Mouse (Mus musculus): ENCODE measurements around the gene Aspdh. TPM values are rescaled to one million over a fixed set of nuclear protein-coding genes. Genes with fewer than 3 reads are reported as not detected.

The Aspdh gene
- polyA plus RNA-seq, 1 experiment from 2014 or later, result 0.21 TPM

GRCm38 (mm10) chr7:44467811-44468411 lies 2.7 kb downstream of the Aspdh start, which contains the start of gene Josd2:
Gene Josd2, plus strand, starts transcription at chr7:44467980.
- Histone ChIP-seq H3K27me3 (ENCODE audit: control insufficient read depth, insufficient read depth, low read length) (no peaks in the 10 kb centered on the region), H3K4me2 (replicated peaks; ENCODE audit: low read depth) (peak within 1 kb of the TSS; percentile 76), H3K4me1 (replicated peaks; ENCODE audit: control insufficient read depth, insufficient read depth) (no peaks in the 10 kb centered on the region), H3K4me3 (ENCODE audit: low read depth, low read length) (peak within 1 kb of the TSS; percentile 68), H3K36me3 (ENCODE audit: control insufficient read depth, insufficient read depth, low read length) (no peaks in the 10 kb centered on the region), H3K9ac (ENCODE audit: low read length) (peak within 1 kb of the TSS; percentile 78), H3K9me3 (ENCODE audit: control insufficient read depth, low read length) (no peaks in the 10 kb centered on the region), H3K27ac (replicated peaks) (0 out of 2 replicates have a peak within 1 kb of the TSS, but pooled peaks have one; percentile 30)
- DNase-seq (ENCODE audit: low spot score), result peak; percentile 95
- TF ChIP-seq EP300 (optimal IDR thresholded peaks at IDR 0.05), result peak; percentile 93
- 0 out of 2 replicates have a peak, but pooled peaks have one; percentile 2 for TF ChIP-seq CTCF (IDR thresholded peaks at IDR 0.05; ENCODE audit: low read depth)
- ATAC-seq (ENCODE audit: low FRiP score, low TSS enrichment), result peak; percentile 99
- under 1% methylated on average over 42 of the region's 42 CpGs for WGBS

GRCm38 (mm10) chr7:44468644-44469285 lies 3.6 kb downstream of the Aspdh start:
- Histone ChIP-seq H3K9ac (ENCODE audit: low read length) (peak overlapping the region; percentile 78), H3K36me3 (ENCODE audit: control insufficient read depth, insufficient read depth, low read length) (no peaks in the 10 kb centered on the region), H3K4me1 (replicated peaks; ENCODE audit: control insufficient read depth, insufficient read depth) (no peaks in the 10 kb centered on the region), H3K4me3 (ENCODE audit: low read depth, low read length) (peak overlapping the region; percentile 68), H3K27ac (replicated peaks) (no peak overlapping the region), H3K9me3 (ENCODE audit: control insufficient read depth, low read length) (no peaks in the 10 kb centered on the region), H3K27me3 (ENCODE audit: control insufficient read depth, insufficient read depth, low read length) (no peaks in the 10 kb centered on the region), H3K4me2 (replicated peaks; ENCODE audit: low read depth) (peak overlapping the region; percentile 76)
- no peak for DNase-seq (ENCODE audit: low spot score)
- no peak for TF ChIP-seq CTCF (IDR thresholded peaks at IDR 0.05; ENCODE audit: low read depth)
- TF ChIP-seq EP300 (optimal IDR thresholded peaks at IDR 0.05), result no peak
- WGBS, result 63% methylated on average over 15 of the region's 15 CpGs
- no peak for ATAC-seq (ENCODE audit: low FRiP score, low TSS enrichment)

DNA sequence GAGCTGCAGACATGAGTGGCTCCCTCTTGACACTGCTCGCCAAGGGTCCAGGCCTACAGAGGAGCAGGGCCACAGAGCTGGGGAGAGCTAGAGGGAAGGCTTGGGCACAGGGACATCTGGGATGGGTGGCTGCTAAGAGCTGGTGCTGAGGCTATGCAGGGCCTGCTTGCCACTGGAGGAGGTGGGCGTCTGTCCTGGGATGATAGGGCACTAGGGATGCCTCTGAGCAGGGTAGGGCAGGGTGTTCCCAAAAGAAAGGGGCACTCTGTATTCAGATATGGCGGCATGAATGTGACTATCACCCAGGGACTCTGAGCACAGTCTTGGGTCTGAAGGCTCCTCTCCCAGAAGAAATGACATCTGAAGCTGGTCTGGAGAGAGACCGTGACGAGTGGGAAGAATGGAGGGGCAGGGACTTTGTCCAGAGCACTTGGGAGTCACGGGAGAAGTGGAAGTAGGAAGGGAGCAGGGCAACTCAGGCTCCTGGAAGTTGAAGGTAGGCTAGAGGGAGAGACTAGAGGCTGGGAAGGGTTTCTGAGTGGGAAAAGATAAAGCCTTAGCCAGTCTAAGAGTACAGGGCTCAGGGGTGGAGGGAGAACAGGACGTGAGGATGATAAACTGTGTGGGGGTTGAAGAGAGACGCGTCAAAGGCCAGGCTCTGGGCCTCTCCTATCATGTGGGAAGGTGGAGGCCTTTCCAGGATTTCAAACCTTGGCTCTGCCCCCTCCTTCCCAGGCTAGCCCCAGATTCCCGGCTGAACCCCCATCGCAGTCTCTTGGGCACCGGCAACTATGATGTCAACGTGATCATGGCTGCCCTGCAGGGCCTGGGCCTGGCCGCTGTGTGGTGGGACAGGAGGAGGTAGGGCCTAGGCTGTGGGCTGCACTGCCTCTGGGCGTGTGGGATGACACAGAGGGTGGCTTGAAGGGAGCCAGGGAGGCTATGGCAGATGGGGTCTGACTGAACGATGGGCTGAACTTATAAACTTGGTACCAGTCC lies 4.8 kb downstream of the Aspdh start:
- Histone ChIP-seq H3K4me3 (ENCODE audit: low read depth, low read length) (no peak overlapping the region), H3K36me3 (ENCODE audit: control insufficient read depth, insufficient read depth, low read length) (no peaks in the 10 kb centered on the region), H3K27me3 (ENCODE audit: control insufficient read depth, insufficient read depth, low read length) (no peaks in the 10 kb centered on the region), H3K9ac (ENCODE audit: low read length) (no peak overlapping the region), H3K9me3 (ENCODE audit: control insufficient read depth, low read length) (no peaks in the 10 kb centered on the region), H3K4me1 (replicated peaks; ENCODE audit: control insufficient read depth, insufficient read depth) (no peaks in the 10 kb centered on the region), H3K4me2 (replicated peaks; ENCODE audit: low read depth) (no peak overlapping the region), H3K27ac (replicated peaks) (no peak overlapping the region)
- WGBS, result 84% methylated on average over 16 of the region's 16 CpGs
- TF ChIP-seq CTCF (IDR thresholded peaks at IDR 0.05; ENCODE audit: low read depth), result no peak
- no peak for TF ChIP-seq EP300 (optimal IDR thresholded peaks at IDR 0.05)
- no peak for DNase-seq (ENCODE audit: low spot score)
- no peak for ATAC-seq (ENCODE audit: low FRiP score, low TSS enrichment)

DNA sequence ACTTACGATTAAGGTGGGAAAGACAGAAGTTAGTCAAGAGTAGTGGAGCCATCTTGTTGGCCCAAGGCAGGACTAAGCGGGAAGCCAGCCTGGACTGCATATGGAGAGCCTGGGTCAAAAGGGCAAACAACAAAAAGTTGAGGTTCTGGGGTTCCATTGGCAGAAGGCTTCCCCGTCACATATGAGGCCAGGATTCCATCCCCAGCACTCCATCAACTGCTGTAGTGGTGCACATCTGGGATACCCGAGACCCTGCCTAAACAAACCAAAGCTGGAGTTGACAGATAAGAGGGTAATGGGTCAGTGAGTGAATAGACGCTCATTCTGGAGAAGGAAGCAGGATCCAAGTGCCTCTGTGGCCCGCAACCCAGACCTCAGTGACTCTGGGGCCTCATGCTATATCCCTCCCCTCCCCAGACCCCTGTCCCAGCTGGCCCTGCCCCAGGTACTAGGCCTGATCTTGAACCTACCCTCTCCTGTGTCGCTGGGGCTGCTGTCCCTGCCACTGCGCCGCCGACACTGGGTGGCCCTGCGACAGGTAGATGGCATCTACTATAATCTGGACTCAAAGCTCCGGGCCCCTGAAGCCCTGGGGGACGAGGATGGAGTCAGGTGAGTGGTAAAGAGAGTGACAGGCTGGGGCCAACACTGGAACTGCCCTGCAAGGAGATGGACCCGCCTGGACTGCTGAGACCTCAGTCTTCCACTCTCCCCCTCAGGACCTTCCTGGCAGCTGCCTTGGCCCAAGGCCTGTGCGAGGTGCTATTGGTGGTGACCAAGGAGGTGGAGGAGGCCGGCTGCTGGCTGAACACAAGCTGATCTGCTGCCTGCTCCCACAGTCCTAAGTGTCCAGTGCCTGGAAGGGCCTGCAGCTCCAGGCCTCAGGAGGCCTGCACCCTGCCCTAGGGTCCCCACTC lies 5.8 kb downstream of the Aspdh start:
- no peak overlapping the region for H3K4me3 ChIP-seq (ENCODE audit: low read depth, low read length)
- TF ChIP-seq EP300 (optimal IDR thresholded peaks at IDR 0.05), result no peak
- TF ChIP-seq CTCF (IDR thresholded peaks at IDR 0.05; ENCODE audit: low read depth), result no peak
- no peaks in the 10 kb centered on the region for H3K27me3 ChIP-seq (ENCODE audit: control insufficient read depth, insufficient read depth, low read length)
- ATAC-seq (ENCODE audit: low FRiP score, low TSS enrichment), result no peak
- 83% methylated on average over 16 of the region's 16 CpGs for WGBS
- H3K36me3 ChIP-seq (ENCODE audit: control insufficient read depth, insufficient read depth, low read length), result no peaks in the 10 kb centered on the region
- DNase-seq (ENCODE audit: low spot score), result no peak
- H3K9ac ChIP-seq (ENCODE audit: low read length), result no peak overlapping the region
- no peaks in the 10 kb centered on the region for H3K4me1 ChIP-seq (replicated peaks; ENCODE audit: control insufficient read depth, insufficient read depth)
- H3K27ac ChIP-seq (replicated peaks), result no peak overlapping the region
- no peak overlapping the region for H3K4me2 ChIP-seq (replicated peaks; ENCODE audit: low read depth)
- H3K9me3 ChIP-seq (ENCODE audit: control insufficient read depth, low read length), result no peaks in the 10 kb centered on the region
